Mouse (Mus musculus): ENCODE results near the gene Sec31b.

DNA sequence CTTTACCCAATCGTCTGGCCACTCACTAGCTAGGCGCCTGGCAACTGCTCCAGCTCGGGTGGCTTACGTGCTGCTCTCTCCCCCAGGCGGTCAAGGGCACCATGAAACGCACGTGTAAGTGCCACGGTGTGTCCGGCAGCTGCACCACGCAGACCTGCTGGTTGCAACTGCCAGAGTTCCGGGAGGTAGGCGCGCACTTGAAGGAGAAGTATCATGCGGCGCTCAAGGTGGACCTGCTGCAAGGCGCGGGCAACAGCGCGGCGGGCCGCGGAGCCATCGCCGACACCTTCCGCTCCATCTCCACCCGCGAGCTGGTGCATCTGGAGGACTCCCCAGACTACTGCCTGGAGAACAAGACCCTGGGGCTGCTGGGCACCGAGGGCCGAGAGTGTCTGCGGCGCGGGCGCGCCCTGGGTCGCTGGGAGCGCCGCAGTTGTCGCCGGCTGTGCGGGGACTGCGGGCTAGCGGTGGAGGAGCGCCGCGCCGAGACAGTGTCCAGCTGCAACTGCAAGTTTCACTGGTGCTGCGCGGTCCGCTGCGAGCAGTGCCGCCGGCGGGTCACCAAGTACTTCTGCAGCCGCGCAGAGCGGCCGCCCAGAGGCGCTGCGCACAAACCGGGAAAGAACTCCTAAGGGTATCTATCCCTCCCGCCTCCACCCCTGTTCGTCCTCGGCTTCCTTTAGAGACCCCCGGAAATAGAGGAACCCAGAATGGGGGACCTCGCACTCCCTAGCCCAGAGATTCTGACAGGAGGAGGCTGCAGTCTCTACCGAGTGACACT lies 34.0 kb downstream of the Sec31b start:
- TF ChIP-seq ZKSCAN1 (IDR thresholded peaks at IDR 0.05; ENCODE audit: low read depth, low read length), result no peak
- no peak for TF ChIP-seq CTCF (IDR thresholded peaks at IDR 0.05 in 2 of 3, conservative IDR thresholded peaks at IDR 0.05 in 1 of 3; ENCODE audit: control insufficient read depth in 1 of 3, insufficient read depth in 1 of 3, low read depth in 2 of 3, low read length in 3 of 3, poor library complexity in 1 of 3, severe bottlenecking in 1 of 3)
- no peak for TF ChIP-seq USF1 (IDR thresholded peaks at IDR 0.05; ENCODE audit: low read depth, low read length)
- no peak for TF ChIP-seq NRF1 (IDR thresholded peaks at IDR 0.05; ENCODE audit: insufficient read depth, low read depth, low read length, poor library complexity, severe bottlenecking)
- no peak for TF ChIP-seq MAX (IDR thresholded peaks at IDR 0.05; ENCODE audit: low read length)
- TF ChIP-seq EP300 (IDR thresholded peaks at IDR 0.05; ENCODE audit: low read depth in 1 of 2, low read length in 2 of 2), result no peak
- no peak for TF ChIP-seq ELF1 (IDR thresholded peaks at IDR 0.05; ENCODE audit: low read depth, low read length)
- no peak for TF ChIP-seq MAFK (IDR thresholded peaks at IDR 0.05; ENCODE audit: borderline replicate concordance, low read depth, low read length)
- TF ChIP-seq ZNF384 (IDR thresholded peaks at IDR 0.05; ENCODE audit: low read depth, low read length), result no peak
- TF ChIP-seq POLR2A (IDR thresholded peaks at IDR 0.05; ENCODE audit: control insufficient read depth in 1 of 2, insufficient read depth in 1 of 2, low read depth in 1 of 2, low read length in 2 of 2, poor library complexity in 1 of 2), result no peak
- TF ChIP-seq HCFC1 (IDR thresholded peaks at IDR 0.05; ENCODE audit: low read depth, low read length), result no peak
- no peak for TF ChIP-seq SIN3A (IDR thresholded peaks at IDR 0.05; ENCODE audit: low read length)
- TF ChIP-seq TAL1 (IDR thresholded peaks at IDR 0.05; ENCODE audit: low read length), result no peak

Measured in MEL (cell line).